Mouse (Mus musculus): ENCODE data around the gene Nmd3.

Gene Nmd3

GRCm38 (mm10) chr3:69721814-69722186, at the start of gene Nmd3:
TSS of gene Nmd3 (plus strand) at chr3:69721985.
- DNase-seq = peak; percentile 94

GRCm38 (mm10) chr3:69673351-69673750, 48.4 kb upstream of the Nmd3 start:
- DNase-seq = peak; percentile 43

- DNase-seq = no peak
Measured at GRCm38 (mm10) chr3:69674206-69674605, 47.6 kb upstream of the Nmd3 start.

GRCm38 (mm10) chr3:69689791-69690190, 32.0 kb upstream of the Nmd3 start:
- no peak for DNase-seq

DNA sequence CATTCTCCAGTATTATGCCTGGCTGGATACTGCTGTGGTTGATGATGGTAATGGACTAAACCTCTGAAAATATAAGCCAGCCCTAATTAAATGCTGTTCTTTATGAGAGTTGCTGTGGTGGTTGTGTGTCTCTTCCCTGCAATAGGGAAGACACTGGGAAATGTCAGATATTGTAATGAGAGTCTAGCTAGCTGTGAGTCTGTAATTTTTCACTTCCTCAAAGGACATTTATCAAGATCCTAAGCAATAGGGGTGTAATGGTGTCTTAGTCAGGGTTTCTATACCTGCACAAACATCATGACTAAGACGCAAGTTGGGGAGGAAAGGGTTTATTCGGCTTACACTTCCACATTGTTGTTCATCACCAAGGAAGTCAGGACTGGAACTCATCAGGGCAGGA, 30.8 kb upstream of the Nmd3 start:
- DNase-seq = no peak

DNA sequence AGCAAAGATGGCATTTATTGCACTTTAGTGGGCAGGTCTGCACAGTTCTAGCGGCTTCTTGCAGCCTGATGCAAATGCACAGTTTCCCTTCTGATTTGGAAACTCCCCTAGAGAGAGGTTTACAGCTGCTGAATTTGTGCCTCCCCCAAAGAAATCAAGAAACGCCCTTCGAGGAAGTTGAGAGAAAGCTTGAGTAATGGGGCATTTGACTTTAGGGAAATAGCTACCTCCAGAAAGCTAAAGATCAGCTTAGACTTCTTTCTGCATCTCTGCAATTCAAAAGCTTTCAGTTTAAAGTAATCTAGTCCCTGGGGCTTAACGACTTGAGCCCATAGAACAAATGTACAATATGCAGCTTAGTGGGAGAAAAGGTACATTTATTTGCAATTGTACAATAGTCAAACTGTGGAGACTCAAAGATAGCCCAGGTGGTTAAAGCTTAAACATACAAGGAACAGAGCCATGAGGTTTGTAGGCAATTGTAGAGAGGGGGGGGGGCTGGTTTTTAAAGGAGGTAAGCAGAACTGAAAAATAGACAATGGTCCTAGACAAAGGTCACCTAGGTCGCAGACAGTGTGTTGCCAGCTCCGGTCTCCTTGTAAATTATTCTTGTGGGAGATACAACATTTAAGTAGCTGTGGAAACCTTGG, 21.8 kb upstream of the Nmd3 start:
- no peak for DNase-seq

DNA sequence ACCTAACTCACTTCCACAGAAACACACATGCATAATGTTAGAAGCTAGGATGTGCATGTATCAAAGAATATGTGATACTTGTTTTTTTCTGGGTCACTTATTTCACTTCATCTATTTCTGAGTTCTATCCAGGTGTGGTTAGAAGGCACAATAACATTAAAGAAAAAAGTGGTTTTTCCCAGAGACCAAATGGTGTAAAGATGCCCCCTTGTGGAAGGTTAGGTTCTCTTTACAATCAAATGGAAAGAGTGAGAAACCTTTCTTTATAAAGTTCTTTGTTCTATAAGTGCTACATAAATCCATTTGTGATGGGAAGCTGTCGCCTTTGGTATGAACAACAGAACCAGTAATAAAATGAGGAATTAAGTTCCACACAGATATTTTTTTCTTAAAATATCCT, 19.9 kb upstream of the Nmd3 start:
- DNase-seq = no peak

- no peak for DNase-seq
Measured at GRCm38 (mm10) chr3:69702421-69702820, 19.4 kb upstream of the Nmd3 start.

- DNase-seq = no peak
Measured at GRCm38 (mm10) chr3:69709043-69709929, 12.5 kb upstream of the Nmd3 start.

DNA sequence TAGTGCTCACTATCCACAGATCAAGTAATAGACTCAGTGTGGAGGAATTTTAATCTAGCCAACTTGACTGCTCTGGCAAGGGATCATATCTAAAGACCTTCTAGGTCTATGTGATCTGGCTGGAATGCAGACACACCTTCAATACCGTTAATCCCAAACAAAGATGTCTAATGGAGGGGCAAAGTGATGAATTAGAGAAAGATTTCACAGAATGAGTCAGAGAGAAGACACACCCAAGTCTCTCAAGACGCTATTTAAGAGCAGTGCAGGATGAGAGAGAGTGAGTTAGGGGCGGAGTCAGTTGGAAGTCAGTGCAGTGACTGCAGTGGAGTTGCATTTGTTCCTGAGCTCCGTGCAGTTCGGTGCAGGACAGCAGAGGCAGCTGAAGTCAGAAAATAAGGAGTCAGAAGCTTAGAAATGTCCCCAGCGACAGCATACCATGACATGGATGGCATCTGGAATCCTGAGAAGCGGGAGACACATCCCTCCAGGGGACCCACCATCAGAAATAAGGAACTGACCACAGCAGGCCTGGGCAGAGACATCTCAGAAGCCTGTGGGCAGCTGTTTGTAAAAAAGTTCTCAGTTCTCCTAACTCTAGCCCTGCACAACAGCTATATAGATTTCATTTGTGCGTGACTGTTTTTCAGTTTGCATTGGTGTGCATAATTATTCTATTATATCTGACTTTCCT, 9.7 kb upstream of the Nmd3 start:
- no peak for DNase-seq

DNA sequence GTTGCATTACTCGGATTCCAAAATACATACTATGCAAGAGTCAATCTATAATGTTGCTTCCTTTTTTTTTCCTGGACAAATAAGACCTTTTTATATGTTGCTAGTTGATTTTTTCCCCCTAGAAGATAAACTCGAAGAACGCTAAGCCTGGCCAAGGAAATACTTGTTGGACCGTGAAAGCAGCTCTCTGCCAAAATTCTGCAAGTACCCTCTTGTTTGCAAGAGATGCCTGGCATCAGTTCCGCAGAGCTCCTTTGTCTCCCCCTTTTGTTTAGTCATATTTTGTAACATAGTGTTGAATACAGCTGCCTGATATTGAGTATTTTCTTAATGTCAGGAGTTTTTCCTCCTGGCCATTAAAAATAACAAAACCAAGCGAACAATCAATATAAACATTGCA, 4.3 kb upstream of the Nmd3 start:
- no peak for DNase-seq

GRCm38 (mm10) chr3:69722187-69722867, 542 bp downstream of the Nmd3 start:
- peak; percentile 41 for DNase-seq

DNA sequence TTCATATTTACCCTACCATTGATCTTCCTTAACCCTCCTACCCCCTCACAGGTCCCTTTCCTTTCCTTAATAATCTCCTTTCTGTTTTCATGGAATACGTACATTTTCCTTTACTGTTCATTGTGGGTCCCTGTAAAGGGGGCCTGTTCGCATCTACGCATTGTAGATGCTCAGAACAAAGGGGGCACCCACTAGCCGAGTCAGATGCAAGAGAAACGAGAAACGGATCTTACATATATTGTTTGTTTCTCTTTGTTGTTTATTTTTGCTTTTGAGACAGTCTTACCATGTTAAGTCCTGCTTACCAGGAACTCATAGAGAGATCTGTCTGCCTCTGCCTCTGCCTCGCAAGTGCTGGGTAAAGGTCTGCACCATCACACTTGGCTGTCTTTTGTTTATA, 1.4 kb downstream of the Nmd3 start:
- DNase-seq = no peak

GRCm38 (mm10) chr3:69730930-69731329, 9.1 kb downstream of the Nmd3 start:
- DNase-seq = no peak

- DNase-seq = no peak
Measured at GRCm38 (mm10) chr3:69733939-69734338, 12.2 kb downstream of the Nmd3 start.

- no peak for DNase-seq
Measured at GRCm38 (mm10) chr3:69755192-69755591, 33.4 kb downstream of the Nmd3 start.

DNA sequence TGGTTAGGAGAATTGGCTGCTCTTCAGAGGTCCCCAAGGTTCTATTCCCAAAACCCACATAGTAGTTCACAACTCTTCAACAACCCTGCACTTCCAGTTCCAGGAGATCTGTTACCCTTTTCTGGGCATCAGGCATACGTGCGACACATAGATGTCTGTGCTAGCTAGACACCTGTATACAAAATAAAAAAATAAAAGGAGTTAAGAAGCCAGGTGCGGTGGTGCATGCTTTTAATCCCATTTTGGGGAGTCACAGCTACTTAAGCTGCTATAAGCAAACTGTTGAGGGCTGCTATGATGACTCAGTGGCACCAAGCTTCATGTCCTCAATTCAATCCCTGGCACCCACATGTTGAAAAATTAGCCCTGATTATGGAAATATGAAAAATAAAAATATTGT, 34.2 kb downstream of the Nmd3 start:
- no peak for DNase-seq

- DNase-seq = peak; percentile 54
Measured at GRCm38 (mm10) chr3:69756499-69756898, 34.7 kb downstream of the Nmd3 start.

DNA sequence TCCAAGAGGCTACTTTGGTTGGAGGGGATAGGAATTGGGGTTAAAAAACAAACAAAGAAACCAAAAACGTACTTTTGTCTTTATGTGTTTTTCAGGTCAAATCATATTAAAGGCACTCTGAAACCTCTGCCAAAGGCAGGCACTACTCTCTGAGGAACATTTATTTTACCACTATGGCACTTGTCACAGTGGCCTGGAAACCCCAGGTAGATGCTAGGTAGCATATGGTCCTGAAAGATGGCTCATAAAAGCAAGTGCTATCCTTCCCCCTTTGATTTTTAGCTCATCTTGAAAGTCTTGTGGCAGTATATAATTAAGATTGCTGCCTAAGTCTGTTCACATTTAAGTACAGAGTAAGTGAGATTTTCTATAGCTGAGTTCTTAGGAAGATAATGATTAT, 35.7 kb downstream of the Nmd3 start:
- no peak for DNase-seq

DNA sequence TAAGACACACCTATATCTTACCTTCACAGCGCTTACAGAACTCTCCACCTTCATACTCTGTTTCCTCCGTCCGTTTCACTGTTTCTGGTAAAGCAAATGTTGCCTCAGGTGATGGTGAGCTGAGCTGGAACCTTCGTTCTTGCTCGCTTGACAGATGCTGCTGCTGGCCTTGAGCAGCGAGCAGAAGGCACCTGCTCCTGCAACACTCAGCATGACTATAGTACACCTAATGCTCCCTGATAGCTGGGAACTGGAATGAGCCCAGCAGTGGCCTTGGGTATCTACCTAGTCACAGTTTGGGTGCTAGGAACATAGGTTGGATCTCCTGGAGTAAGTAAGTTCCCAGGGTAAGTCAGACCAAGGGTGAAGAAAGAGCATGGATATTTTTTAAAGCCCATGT, 38.3 kb downstream of the Nmd3 start:
- no peak for DNase-seq

DNA sequence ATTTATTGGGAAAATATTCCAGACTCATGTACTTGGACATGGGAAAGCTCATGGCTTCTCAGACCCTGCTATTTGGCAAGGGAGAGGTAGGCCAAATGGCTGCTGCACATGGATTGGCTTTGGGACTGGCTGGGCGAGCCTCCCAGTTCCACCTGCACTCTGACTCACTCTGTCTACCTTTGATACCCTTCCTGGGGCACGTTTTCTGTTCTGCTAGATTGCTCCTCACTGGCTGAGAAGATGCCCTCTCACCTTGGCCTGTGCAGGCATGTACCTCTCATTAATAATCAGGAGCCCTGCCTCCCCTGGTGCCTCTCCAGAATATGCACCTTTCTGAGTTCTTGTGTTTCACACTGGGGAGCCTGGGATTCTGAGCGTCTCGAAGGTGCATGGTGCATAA, 39.4 kb downstream of the Nmd3 start:
- no peak for DNase-seq

DNA sequence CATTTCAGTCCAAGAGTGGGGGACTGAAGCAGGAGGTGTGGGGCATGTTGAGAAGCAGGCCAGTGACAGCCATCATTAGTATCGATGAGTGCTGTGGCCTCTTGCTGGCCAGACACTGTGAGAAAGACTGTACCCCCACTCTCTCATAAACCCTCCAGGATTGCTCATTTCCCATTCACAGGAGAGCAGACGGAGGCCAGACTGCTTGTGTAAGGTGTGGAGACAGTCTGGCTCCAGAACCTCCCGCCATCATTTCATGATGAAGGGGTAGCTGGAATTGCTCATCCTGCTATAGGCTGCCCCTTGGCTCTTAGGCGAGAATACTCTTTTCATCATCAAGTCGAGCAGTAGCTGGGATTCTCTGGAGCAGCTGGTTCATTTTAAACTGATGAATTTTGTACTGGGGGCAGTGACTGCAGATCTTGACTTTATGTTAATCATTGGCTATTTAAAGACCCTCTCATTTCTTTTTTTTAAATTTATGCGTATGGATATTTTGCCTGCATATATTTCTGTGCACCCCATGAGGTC, 41.1 kb downstream of the Nmd3 start:
- no peak for DNase-seq
